Mouse (Mus musculus) cerebellum, postnatal 14 days (tissue): ENCODE measurements around the gene Kncn.
A peak's percentile ranks its signal among the peaks of the same experiment; 100 is the strongest.

Experiments used
- DNase-seq, 2 experiments: peaks; one replicate each; pipeline ENCODE4 v3.0.0; 2021; ENCODE audit warnings: mixed read lengths in 2 of 2

The Kncn gene

DNA sequence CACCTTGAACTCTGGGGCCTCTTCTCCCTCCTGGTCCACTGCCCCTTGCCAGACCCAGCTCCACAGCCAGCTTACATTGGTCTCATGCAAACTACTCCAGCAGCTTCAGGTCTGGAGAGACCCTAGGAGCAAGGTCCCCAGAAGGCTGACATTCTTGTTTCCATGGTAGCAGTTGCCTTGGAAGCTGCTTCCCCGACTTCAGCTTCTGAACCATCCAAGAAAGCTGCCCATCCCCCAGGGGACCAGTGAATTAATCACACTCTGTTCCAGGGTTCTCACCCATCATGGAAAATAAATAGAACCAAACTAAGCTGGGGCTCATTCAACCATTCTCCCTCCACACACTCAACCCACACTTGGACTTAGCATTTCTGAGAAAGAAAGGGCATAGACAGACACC, 3.0 kb upstream of the Kncn start:
- DNase-seq: peak; percentile 24 to 52

DNA sequence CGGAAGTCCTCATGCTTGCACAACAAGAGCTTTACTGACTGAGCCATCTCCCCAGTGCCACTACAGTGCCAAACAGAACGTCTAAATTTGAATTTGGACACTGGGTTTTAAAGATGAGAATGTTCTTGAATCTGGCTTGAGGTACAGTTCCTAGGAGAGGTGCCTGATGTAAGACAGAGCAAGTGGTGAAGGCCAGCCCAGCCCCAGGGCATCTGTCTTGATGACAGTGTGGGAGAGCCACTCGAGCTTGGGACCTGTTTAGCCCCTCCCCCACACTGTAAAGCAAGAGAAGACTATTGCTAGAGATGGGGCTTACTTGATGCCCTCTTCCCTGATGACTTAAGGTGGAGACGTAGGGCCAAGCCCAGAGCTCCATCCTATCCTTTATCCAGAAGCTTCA, 2.0 kb upstream of the Kncn start:
- no peak for DNase-seq

DNA sequence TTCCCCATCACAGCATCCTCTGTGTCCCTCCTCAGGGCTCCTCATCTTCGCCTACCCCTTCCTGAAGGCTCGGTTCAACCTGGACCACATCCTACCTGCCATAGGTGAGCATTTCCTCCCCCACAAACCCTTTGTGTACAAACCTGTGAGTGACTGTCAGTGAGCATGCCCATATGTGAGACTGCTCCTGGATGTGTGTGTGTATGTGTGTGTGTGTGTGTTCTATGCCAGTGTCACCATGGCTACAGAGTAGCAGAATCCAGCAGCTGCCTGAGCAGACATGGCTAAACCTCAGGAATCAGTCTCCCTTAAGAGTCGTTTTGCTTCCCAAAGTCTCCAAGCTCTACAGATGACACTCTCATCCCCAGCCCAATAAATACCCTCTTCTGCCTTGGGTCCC, 1.6 kb downstream of the Kncn start:
- no peak for DNase-seq

DNA sequence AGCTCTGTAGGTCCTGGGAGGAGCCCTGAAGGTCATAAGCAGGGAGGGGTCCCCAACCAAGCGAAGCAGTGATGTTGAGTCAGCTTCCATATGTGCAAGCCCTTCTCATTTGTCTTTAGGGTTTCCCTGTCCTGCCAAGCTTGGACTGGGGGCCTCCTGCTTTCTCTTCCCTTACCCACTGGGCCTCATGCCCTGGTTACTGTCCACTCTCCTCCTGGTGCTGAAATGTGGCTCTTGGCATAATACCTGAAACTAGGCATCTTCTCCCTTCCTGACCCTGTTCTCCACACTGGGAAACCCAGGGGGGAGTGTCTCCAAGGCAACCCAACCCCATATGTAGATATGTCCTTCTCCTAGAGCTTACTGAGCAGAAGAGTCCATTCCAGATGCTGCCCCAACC, 2.7 kb downstream of the Kncn start:
- no peak for DNase-seq

DNA sequence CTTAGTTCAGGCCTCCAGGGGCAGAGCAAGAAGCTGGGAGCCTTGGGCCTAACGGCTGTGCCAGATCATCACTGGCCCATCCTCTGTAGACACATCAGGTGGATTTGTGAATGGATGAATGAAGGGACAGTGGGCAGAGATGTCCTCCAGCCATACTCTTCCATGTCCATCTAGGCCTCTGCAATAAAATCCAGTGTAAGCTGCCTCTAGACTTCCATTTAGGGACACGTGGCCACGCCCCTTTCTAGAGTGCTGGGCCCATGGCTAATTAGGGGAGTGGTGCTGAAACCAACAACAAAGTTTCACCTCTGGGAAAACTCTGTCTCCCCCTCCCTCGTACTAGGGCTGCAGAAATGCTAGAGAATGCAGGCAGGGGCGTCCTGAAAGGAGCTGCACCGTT, 5.9 kb downstream of the Kncn start:
- DNase-seq: no peak

DNA sequence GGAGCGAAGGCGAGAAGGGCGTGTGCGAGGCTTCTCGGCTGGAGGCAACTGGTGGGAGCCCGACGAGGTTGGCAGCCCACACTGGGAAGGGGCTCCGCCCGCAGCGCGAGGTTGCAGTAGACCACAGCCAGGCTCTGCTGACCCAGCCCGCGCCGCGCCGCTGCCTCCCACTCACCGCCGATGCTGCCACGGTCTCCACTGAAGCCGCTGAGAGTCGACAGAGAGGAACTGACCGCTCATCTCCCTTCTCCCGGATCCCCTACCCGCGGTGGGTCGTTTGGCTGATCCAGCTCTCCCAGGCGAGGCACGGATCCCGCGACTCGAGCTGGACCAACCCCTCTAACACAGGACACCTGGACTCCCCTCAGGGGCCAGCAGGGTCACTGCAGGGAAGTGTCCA, 6.4 kb downstream of the Kncn start, which contains the start of gene 6430628N08Rik:
TSS of gene 6430628N08Rik (plus strand) at position 113 of the 400 bp plus-strand sequence.
- DNase-seq: no peak

DNA sequence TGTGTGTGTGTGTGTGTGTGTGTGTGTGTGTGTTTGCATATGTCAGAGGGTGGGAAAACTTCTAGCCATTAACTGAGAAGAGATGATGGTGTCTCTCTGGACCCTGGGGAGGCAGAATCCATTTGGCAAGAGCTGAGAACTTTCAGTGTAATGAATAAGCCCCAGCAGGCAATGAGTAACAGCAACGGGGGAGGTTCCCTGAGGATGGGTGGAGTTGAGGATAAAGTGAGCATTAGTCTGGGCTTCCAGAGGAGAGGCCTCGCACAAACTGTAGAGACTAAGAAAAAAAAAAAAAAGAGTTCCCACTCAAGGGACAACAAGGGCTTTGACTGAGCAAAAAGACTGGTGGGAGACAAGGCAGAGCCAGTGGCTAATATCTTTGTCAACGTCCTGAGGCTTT, 10.1 kb downstream of the Kncn start:
- no peak for DNase-seq

DNA sequence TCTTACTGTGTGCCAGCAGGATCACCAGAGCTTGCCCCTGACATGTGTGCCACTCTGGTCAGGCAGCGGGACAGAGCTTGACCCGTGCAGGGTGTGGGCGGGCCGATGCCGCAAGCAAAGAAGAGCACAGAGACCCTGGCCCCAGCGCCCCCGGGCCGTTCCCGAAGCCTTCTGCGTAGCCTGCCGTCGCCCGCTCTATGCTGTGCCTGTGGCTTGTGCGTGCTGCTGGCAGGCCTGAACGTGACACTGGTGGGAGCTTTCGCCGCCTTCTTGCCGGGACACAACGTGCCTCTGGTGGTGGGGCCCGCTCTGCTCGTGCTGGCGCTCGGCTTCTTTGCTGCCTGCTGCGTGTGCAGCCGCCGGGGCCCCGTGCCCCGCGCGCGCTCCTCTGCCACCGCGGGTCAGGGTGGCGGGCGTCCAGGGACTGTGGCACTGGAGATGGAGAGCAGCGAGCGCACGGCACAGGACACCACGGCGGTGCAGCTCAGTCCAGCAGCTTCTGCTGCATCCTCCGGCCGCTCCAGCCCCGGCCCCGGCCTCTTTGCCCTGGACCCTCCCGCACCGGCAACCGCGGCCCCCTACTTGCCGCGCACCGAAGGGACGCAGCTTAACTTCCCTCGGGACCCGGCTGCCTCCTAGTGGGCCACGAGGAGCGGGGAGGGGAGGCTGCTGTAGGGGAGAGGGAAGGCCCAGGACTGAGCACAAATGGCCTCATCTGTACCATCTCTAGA, 13.9 kb downstream of the Kncn start:
- DNase-seq: peak; percentile 36 to 53

DNA sequence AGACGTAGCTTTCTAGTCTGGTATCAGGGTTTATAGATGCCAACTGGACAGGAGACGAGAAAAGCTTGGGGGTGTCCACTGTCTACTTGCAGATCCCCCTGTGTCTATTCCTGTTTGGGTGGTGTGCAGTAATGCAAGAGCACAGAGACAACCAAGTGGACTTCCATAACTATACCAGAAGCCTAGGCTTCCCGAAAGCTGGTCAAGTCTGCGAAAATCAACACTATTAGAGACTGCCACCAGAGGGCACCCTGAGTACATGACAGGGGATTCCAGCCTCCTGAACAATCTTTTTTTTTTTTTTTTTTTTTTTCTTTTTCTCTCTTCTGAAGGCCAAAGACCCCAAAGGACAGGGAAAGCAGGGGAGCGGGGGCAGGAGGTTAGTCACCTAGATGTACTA, 18.6 kb downstream of the Kncn start:
- peak; percentile 92 to 95 for DNase-seq

DNA sequence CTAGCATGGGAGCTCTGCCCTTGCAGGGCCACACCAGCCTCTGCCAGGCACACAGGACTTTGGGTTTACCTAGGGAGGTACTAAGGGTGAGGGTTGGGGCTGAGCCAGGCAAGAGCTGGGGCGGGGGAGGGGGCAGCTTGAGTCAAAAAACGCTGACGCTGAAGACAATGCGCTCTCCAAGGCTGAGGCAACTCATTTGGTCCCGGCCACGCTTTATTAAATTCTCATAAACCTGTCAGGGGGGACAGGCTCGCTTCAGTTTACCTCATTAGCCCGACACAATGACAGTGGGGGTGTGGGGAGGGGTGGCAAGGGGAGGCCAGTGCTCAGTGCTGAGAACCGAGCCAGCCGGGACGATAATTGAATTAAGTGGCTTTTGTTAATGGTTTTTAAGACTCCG, 20.2 kb downstream of the Kncn start:
- DNase-seq: no peak

DNA sequence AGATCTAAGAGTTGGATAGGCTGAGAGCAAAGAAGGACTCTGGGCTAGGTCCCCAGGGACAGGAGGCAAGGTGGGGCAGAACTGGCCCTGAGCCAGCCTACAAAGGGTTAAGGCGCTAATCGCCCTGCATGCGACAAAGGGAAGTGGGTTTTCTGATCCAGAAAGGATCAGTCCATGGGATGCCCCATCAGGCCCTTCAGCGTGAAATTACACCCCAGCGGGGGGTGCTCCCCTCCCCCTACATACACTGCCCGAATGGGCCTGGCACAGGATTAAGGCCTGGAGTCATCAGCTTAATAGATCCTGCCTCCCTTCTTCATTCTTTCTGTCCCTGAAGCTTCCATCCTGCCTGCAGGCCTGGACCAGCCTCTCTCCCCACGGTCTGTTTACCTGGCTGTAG, 21.5 kb downstream of the Kncn start:
- peak; percentile 54 to 74 for DNase-seq

DNA sequence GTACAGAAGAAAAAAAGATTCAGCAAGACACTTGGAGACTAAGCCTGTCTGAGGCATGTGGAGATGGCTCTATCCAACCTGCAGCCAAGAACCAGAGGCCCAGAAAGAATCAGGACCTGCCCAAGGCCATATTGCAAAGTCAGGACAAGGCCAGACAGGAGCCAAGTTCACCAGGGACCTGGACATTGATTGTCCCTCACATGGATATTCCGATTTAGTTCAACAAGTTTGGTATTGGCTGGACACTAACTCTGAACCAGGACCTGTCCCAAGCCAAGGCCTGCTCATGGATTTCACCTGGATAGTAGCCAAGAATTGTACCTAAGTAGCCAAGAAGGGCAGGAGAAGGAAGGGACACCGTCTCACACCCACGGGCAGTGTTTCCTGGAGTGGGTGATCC, 22.6 kb downstream of the Kncn start:
- no peak for DNase-seq

DNA sequence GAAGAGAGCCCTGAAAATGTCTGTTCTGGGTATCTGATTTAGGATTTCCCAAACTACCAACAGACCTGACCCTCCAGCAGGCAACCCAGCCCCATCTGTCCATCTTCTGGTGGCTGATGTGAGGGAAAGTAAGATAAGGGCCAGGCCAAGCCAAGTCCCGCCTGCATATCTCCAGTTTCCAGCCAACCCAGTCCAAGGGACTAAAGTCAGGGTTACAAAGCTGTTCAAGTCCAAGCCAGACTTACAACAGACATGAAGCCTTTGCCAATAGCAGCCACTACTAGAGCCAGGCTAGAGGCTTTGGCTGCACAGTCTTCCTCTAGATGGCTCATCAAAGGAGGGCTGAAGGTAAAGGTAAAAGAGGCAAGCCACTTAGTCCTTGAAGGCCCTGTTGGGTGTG, 23.8 kb downstream of the Kncn start:
- DNase-seq: no peak

DNA sequence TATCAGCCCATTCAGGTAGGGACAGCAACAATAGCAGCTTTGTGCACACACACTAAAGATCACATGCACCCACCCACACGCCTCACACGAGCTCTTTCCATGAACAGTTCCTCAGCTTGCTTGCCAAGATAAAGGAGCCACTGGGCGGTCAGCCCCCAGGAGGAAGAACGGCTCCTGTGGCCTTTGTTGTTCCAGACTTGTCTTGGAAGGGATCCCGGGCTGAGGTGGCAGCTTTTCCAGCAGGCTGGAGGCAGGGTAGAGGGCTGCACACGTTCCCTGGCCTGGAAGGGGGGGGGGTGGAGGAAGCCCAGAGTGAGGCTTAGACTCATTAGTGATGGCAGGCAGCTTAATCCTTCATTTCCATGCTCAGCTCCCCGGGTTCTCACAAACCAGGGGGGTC, 24.4 kb downstream of the Kncn start:
- DNase-seq: peak in 1 of 2 experiments; percentile 46

DNA sequence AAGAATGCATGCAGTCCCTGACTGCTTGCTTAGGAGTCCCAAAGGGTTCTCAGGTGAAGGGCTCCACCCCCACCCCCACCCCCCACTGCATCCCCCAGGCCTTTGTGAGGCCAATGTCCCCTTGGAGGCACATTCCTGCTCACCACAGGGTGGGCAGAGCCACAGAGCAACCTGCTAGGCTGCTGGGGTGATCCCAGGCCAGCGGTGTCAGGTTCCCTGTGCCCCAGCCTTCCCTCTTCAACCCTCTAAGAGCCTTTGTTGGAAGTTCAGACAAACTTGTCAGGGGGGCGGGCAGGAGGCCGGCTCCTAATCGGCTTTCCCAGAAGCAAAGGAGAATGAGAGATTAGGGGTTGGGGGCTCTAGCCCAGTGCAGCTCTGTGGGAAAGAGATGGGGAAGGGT, 27.4 kb downstream of the Kncn start:
- no peak for DNase-seq

DNA sequence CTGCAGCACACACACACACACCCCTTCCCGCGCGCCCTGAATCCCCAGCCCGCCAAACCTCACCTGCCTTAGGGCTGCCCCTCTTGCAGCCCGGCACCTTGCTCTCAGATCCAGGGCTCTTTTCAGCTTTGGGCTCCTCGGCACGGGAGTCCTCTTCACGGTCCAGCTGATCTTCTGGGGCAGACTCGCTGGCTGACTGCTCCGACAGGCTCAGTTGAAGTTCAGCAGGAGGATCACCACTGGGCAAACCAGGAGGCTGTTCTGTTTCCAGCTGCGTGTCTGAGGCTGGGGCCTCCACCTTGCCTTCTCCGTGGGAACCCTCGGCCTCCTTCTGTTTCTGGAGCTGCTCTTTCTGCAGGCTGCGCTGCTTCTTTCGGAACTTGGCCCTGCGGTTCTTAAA, 35.7 kb downstream of the Kncn start:
- DNase-seq: no peak

DNA sequence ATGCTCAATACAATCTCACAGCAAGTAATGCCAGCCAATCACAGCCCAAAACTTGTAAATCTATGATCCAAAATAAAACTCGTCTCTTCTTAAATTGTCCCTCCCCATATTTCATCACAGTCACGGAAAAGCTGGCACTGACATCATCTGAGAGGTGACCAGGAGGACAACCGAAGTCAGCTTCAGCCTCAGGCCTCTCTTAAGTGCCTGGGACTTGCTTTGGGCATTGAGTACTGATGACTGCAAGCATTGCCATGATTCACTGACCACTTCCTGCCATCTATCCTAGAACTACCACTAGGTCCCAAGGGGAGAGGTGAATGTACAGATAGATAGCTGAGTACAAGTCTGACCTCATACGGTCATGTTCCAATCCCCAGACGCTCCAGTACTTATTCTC, 38.5 kb downstream of the Kncn start:
- no peak for DNase-seq

DNA sequence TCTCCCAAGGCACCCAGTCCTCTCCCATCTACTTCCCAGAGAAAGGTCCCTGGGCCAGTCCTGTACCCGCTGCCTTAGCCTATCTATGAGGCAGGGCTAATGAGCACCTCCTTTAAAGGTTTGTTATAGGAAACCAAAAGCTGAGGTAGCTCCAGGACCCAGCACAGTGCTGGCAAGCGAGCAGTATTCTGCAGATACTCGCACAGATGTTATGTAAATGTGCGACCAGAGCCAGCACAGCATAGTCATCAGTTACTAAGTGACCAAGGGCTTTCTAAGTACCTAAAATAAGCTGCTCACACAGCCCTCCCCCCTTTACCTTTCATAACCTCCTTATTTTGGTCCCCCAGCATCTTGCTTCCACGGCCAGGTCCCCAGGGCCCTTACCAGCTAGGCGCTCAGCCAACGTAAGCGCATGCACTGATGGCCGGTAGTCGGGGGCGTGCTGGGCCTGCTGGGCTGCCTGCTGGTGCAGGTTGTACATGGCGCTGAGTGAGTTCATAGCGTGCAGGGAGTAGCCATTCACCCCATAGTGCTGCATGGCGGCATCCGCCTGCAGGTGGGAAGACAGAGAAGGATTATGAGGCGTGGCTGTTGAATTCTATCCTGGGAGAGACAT, 39.2 kb downstream of the Kncn start:
- peak; percentile 41 to 43 for DNase-seq

DNA sequence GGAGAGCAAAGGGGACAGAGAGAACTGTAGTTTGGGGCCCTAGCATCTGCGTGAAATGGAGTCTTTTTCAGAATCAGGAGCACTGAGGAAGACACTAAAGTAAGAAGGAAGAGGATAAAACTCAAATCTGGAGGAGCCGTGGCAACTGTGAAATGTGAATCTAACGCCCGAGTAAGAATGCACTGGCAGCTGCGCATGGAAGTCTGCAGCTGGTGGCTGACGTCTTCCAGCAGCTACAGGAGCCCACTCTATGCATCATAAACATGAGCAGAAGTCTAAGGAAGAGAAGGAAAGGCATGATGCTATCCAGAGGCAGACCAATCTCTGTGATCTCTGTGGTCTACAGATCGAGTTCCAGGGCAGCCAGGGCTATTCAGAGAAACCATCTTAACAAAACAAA, 43.4 kb downstream of the Kncn start:
- DNase-seq: no peak

DNA sequence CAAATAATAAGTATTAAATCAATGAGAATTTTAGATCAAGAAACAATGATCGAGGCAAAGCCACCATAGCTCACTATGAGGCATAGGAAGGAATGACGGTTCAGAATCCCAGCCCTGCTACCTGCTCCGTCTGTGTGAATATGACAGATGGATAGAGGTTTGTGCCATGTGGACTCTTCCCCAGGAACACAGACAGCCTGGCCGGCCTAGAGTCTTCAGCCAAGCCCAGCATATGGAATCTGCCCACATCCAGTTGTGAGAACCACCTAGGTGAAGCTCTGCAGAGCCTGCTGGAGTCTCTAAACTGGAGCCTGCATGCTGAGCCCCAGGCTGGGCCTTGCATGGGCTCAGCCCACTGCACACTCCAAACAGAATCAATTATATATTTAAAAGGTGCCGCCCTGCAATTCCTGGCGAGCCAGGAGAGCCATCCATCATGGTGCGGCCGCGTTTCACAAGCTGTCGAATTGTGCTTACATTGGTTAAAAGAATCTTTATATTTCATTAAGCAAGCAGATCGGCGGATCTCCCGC, 47.4 kb downstream of the Kncn start:
- peak; percentile 38 to 66 for DNase-seq

DNA sequence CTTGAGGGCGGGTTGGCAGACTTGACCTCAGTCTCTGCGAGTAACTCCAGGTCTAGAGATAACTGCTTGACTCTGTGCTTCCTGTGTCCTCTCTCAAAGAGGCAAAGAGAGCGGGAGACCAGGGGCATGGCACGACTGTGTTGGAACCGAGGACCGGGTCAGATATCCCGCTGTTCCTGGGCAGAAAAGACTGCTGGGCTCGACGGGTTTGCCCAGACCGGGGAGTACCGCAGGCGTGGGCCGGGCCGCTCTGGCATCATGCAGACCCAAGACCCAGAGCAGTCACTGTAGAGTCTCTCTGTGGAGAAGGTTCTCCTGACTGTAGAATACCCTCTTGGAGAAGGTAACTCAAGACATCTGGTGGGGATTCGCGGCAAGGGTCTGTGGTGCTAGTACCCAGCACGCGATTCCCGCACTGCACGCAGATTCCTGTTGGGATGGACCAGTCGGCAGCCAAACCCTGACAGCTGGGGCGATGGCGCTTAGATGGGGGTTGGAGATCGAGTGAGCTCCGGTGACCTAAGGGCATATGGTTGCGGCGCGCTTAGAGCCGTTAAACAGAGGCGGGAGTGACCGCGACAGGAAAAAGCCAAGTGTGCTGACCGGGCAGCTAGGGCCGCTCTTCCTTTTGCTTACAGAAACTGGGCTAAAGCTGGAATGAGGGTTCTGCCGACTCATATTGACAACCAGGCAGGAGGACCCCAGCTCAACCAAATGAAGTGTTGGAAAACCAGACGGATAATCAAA, 51.8 kb downstream of the Kncn start:
- DNase-seq: peak; percentile 17 to 25

DNA sequence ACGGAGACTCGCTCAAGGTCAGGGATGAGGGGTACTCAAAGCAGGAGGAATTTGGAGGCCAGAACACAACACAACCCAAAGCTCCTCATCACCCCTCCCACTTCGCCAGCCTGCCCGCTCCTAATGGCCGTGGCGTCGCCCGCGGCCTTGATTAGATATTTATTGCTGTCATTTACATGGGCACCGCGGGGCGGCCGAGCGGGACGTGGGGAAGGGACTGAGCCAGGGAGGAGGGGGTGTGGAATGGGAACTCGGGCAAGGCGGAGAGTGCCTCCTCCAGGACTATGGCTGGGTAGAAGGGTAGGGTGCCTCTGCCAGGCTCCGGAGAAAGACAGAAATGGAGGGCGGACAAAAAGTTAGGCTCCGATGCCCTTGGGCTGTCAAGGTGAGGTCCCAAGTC, 52.4 kb downstream of the Kncn start:
- peak in 1 of 2 experiments; percentile 23 for DNase-seq

DNA sequence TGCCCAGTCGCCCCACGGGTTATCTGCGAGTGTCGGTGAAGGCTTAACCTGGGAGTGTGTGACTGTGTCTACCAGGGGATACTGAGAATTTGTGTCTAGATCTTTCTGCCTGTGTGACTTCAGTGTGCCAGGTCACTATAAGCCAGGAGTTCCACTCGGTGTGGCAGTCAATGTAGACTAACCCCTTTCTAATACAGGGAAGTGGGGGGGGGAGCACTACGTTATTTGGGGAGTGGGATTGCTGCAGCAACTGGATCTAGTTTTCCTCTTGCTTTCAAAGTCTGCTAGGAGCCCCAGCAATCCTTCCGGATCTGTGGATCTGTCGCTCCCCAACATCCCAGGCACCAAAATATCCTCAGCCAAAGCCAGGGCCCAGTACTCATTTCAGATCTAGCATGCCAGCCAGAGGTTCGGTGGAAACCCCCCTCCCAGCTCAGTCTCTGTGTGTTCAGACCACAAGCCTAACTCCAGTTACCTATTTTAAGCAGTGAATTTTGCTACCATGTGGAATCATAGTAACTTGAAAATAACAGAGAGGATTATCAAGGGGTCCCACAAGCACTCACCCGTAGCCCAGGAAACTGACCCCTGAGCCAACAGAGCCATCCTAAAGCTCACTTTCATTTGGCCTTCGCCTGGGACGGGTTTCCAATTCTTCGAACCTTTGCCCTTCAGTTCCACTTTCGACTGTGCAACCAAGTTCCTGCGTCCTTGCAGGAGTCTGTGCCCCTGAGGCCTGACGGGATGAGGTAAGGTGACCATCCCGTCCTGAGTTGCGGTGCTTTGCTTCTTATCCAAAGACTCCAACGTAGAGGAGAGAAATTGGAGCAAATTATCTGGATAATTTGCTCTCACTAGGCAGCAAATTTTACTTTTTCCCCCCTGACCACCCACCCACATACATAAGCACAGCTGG, 53.1 kb downstream of the Kncn start:
- DNase-seq: no peak
